Mouse (Mus musculus): ENCODE measurements around the gene Nhsl1. TPM values are rescaled to one million over a fixed set of nuclear protein-coding genes. Genes with fewer than 3 reads are reported as not detected.

The Nhsl1 gene
- polyA plus RNA-seq, 1 experiment, result 16.7 TPM

DNA sequence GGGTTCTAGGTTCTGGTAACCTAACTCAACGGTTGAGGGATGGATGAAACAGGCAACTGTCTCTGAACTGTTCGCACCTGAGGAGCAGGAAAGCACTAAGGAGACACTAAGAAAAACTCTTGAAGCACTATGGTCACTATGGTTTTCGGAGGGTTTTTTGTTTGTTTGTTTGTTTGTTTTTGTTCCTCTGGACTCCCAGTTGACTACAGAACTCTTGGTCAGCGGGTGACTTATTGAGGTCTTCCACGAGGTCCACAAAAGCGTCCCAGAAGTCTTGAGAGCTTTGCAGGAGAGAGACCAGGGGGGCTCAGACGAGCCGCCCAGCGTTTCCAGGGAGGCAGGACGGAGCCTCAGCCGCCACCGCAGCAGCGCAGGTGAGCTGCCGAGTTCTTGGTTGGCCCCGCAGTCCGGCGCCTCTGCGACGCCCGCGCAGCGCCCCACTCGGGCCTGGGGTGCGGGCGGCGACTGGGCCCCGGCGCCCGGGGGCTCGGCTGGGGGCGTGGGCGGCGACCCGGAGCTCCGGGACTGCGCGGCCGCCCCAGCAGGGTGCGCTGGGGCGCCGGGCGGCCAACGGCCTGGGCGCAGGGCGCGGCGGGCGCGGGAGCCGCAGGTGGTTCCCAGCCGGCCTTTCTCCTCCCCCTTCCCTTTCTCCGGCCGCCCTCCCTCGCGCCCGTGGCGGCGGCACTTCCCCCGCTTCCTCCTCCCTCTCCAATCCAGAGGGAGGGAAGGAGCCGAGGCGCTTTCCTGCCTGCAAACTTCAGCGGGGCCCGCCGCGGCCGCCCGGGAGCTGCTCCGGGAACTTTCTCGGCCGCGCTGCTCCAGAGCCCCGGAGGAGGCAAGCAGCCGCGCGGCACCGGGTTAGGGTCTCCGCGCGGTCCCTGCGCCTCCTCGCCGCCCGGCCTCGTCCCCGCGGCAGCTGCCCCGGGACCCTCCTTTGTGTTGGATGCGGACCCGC is 547 bp upstream of the Nhsl1 start:
- H3K4me3 ChIP-seq (replicated peaks; ENCODE audit: insufficient read depth, low read depth, low read length), result peak overlapping the region; percentile 28
- TF ChIP-seq POLR2A (IDR thresholded peaks at IDR 0.05; ENCODE audit: borderline replicate concordance, insufficient read depth, low read length) (no peak), CTCF (IDR thresholded peaks at IDR 0.05; ENCODE audit: borderline replicate concordance, insufficient read depth, low read depth, low read length) (no peak)
- peak; percentile 23 to 33 for DNase-seq
- no peak overlapping the region for H3K27ac ChIP-seq (ENCODE audit: insufficient read depth, low read length)
- 3% methylated on average over 78 of the region's 89 CpGs for WGBS
- H3K27me3 ChIP-seq (ENCODE audit: control insufficient read depth, insufficient read depth, low read length), result peaks cover 4% of the 10 kb centered on the region; the same call in 1 of the 2 replicates
- H3K4me1 ChIP-seq (ENCODE audit: control insufficient read depth, insufficient read depth, low read length), result no peaks in the 10 kb centered on the region

- peaks cover 4% of the 10 kb centered on the region; the same call in 1 of the 2 replicates for H3K27me3 ChIP-seq (ENCODE audit: control insufficient read depth, insufficient read depth, low read length)
- no peak for DNase-seq
- H3K4me1 ChIP-seq (ENCODE audit: control insufficient read depth, insufficient read depth, low read length), result no peaks in the 10 kb centered on the region
- no peak for TF ChIP-seq POLR2A (IDR thresholded peaks at IDR 0.05; ENCODE audit: borderline replicate concordance, insufficient read depth, low read length)
- TF ChIP-seq CTCF (IDR thresholded peaks at IDR 0.05; ENCODE audit: borderline replicate concordance, insufficient read depth, low read depth, low read length), result no peak
- H3K4me3 ChIP-seq (replicated peaks; ENCODE audit: insufficient read depth, low read depth, low read length), result peak overlapping the region; percentile 28
- WGBS, result 20% methylated on average over 4 of the region's 4 CpGs
- H3K27ac ChIP-seq (ENCODE audit: insufficient read depth, low read length), result no peak overlapping the region
Observed at GRCm38 (mm10) chr10:18319691-18320090, 906 bp downstream of the Nhsl1 start.

DNA sequence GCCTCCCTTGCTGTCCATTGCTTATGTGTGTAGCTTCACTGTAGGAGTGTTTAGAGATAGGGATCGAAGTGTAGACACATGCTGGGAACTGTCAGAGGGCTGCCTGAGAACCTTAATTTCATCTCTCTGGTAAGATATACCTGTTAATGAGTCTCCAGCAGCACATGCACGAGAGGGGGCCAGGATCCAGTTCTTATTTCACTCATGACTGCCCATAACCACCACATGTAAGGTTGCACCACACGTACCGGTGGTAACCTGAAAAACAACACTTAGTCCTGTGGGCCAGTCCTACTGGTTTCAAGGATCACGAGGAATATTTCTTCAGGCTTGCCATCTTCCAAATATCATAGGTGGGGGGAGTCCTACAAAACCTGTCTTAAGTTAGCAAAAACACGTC is 3.1 kb downstream of the Nhsl1 start:
- peaks cover 4% of the 10 kb centered on the region; the same call in 1 of the 2 replicates for H3K27me3 ChIP-seq (ENCODE audit: control insufficient read depth, insufficient read depth, low read length)
- H3K27ac ChIP-seq (ENCODE audit: insufficient read depth, low read length), result no peak overlapping the region
- no peak overlapping the region for H3K4me3 ChIP-seq (replicated peaks; ENCODE audit: insufficient read depth, low read depth, low read length)
- TF ChIP-seq CTCF (IDR thresholded peaks at IDR 0.05; ENCODE audit: borderline replicate concordance, insufficient read depth, low read depth, low read length) (no peak), POLR2A (IDR thresholded peaks at IDR 0.05; ENCODE audit: borderline replicate concordance, insufficient read depth, low read length) (no peak)
- no peak for DNase-seq
- H3K4me1 ChIP-seq (ENCODE audit: control insufficient read depth, insufficient read depth, low read length), result no peaks in the 10 kb centered on the region
- 90% methylated on average over 6 of the region's 6 CpGs for WGBS

DNA sequence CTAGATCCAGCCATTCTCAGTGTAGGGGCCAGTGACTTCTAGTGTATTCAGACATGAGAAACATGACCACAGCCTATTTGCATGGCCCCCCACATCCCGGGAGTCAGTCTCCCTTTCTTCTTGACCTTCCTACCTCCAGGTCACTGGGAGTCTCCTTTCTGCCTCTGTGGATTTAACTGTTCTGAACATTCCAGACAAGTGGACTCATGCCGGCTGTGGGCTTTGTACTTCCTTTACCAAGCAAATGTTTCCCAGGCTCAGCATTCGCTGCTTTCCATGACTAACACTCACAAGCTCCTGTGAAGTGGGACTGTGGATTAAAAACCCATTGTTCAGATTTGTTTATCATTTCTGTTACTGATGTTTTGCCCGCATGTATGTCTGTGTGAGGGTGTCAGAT is 4.9 kb downstream of the Nhsl1 start:
- DNase-seq, result no peak
- no peak overlapping the region for H3K27ac ChIP-seq (ENCODE audit: insufficient read depth, low read length)
- H3K4me1 ChIP-seq (ENCODE audit: control insufficient read depth, insufficient read depth, low read length), result no peaks in the 10 kb centered on the region
- peaks cover 1% of the 10 kb centered on the region; the same call in 1 of the 2 replicates for H3K27me3 ChIP-seq (ENCODE audit: control insufficient read depth, insufficient read depth, low read length)
- WGBS, result 55% methylated on average over 4 of the region's 4 CpGs
- H3K4me3 ChIP-seq (replicated peaks; ENCODE audit: insufficient read depth, low read depth, low read length), result no peak overlapping the region
- TF ChIP-seq CTCF (IDR thresholded peaks at IDR 0.05; ENCODE audit: borderline replicate concordance, insufficient read depth, low read depth, low read length) (no peak), POLR2A (IDR thresholded peaks at IDR 0.05; ENCODE audit: borderline replicate concordance, insufficient read depth, low read length) (no peak)

- Histone ChIP-seq H3K4me1 (ENCODE audit: control insufficient read depth, insufficient read depth, low read length) (no peaks in the 10 kb centered on the region), H3K27ac (ENCODE audit: insufficient read depth, low read length) (no peak overlapping the region), H3K27me3 (ENCODE audit: control insufficient read depth, insufficient read depth, low read length) (no peaks in the 10 kb centered on the region), H3K4me3 (replicated peaks; ENCODE audit: insufficient read depth, low read depth, low read length) (no peak overlapping the region)
- WGBS, result 70% methylated on average over 5 of the region's 5 CpGs
- DNase-seq, result no peak
- no peak for TF ChIP-seq POLR2A (IDR thresholded peaks at IDR 0.05; ENCODE audit: borderline replicate concordance, insufficient read depth, low read length)
- TF ChIP-seq CTCF (IDR thresholded peaks at IDR 0.05; ENCODE audit: borderline replicate concordance, insufficient read depth, low read depth, low read length), result no peak
Observed at GRCm38 (mm10) chr10:18328331-18328908, 9.6 kb downstream of the Nhsl1 start.

- Histone ChIP-seq H3K4me1 (ENCODE audit: control insufficient read depth, insufficient read depth, low read length) (no peaks in the 10 kb centered on the region), H3K27ac (ENCODE audit: insufficient read depth, low read length) (no peak overlapping the region), H3K4me3 (replicated peaks; ENCODE audit: insufficient read depth, low read depth, low read length) (peak overlapping the region; percentile 53), H3K27me3 (ENCODE audit: control insufficient read depth, insufficient read depth, low read length) (no peaks in the 10 kb centered on the region)
- 1% methylated on average over 23 of the region's 23 CpGs for WGBS
- no peak for TF ChIP-seq POLR2A (IDR thresholded peaks at IDR 0.05; ENCODE audit: borderline replicate concordance, insufficient read depth, low read length)
- TF ChIP-seq CTCF (IDR thresholded peaks at IDR 0.05; ENCODE audit: borderline replicate concordance, insufficient read depth, low read depth, low read length), result no peak
- DNase-seq, result peak; percentile 52 to 53
Observed at GRCm38 (mm10) chr10:18329096-18330038, 10.6 kb downstream of the Nhsl1 start.

- Histone ChIP-seq H3K27me3 (ENCODE audit: control insufficient read depth, insufficient read depth, low read length) (no peaks in the 10 kb centered on the region), H3K4me3 (replicated peaks; ENCODE audit: insufficient read depth, low read depth, low read length) (no peak overlapping the region), H3K4me1 (ENCODE audit: control insufficient read depth, insufficient read depth, low read length) (no peaks in the 10 kb centered on the region), H3K27ac (ENCODE audit: insufficient read depth, low read length) (no peak overlapping the region)
- TF ChIP-seq CTCF (IDR thresholded peaks at IDR 0.05; ENCODE audit: borderline replicate concordance, insufficient read depth, low read depth, low read length), result no peak
- no peak for TF ChIP-seq POLR2A (IDR thresholded peaks at IDR 0.05; ENCODE audit: borderline replicate concordance, insufficient read depth, low read length)
- 87% methylated on average over 5 of the region's 5 CpGs for WGBS
- no peak for DNase-seq
Observed at GRCm38 (mm10) chr10:18330445-18330844, 11.7 kb downstream of the Nhsl1 start.

Measured in cerebellum, adult 2 months (tissue).